Mouse (Mus musculus) C2C12 (cell line): ENCODE measurements at regions not wholly inside any gene's neighbourhood (a gene's known extent, or its start where the extent isn't known, plus 50 kb on each side); places are given as distances from the start of the nearest gene placed in this dataset.

ENCODE experiments used
- H3K27me3 ChIP-seq: one replicate; pipeline ENCODE4 v1.6.1; 2011; ENCODE audit not compliant: control insufficient read depth, insufficient read depth, insufficient read length
- H3K36me3 ChIP-seq: one replicate; pipeline ENCODE4 v1.6.1; 2011; ENCODE audit not compliant: control insufficient read depth, insufficient read depth
- H3K4me3 ChIP-seq: one replicate; pipeline ENCODE4 v1.5.1; 2011; ENCODE audit warnings: mild to moderate bottlenecking, control low read depth; ENCODE audit not compliant: poor library complexity, insufficient read depth, severe bottlenecking
- H3K79me2 ChIP-seq: one replicate; pipeline ENCODE4 v1.6.1; 2011; ENCODE audit not compliant: control insufficient read depth, insufficient read depth
- H3K79me3 ChIP-seq: one replicate; pipeline ENCODE4 v1.6.1; 2011; ENCODE audit warnings: low read depth, control low read depth
- H3ac ChIP-seq: one replicate; pipeline ENCODE3; 2011; ENCODE audit warnings: low read depth; ENCODE audit not compliant: control insufficient read depth, insufficient read length
- CEBPB ChIP-seq: IDR thresholded peaks from one replicate; pipeline ENCODE4 v1.6.1; 2011; ENCODE audit warnings: low read depth, mild to moderate bottlenecking, control low read depth, moderate library complexity
- CTCF ChIP-seq: IDR thresholded peaks from one replicate; pipeline ENCODE4 v1.5.1; 2011; ENCODE audit not compliant: control insufficient read depth, insufficient read depth, insufficient read length
- FOSL1 ChIP-seq: IDR thresholded peaks from one replicate; pipeline ENCODE4 v1.8.0; 2011; ENCODE audit warnings: mild to moderate bottlenecking, low read length; ENCODE audit not compliant: poor library complexity, insufficient read depth, severe bottlenecking
- MAX ChIP-seq: IDR thresholded peaks from one replicate; pipeline ENCODE4 v1.6.1; 2011; ENCODE audit warnings: mild to moderate bottlenecking, control low read depth
- MYOD1 ChIP-seq: IDR thresholded peaks from one replicate; pipeline ENCODE4 v1.6.1; 2011; ENCODE audit warnings: low read depth; ENCODE audit not compliant: control insufficient read depth, insufficient read length
- MYOG ChIP-seq: IDR thresholded peaks from one replicate; pipeline ENCODE4 v1.6.1; 2011; ENCODE audit not compliant: control insufficient read depth, insufficient read length; ENCODE audit errors: extremely low read depth
- USF1 ChIP-seq: IDR thresholded peaks from one replicate; pipeline ENCODE4 v1.6.1; 2011; ENCODE audit warnings: low read depth, mild to moderate bottlenecking, control low read depth, moderate library complexity

- no peak for TF ChIP-seq MYOD1
- TF ChIP-seq FOSL1: no peak
- no peak for TF ChIP-seq USF1
- no peak for TF ChIP-seq MAX
- no peak for TF ChIP-seq CTCF
- TF ChIP-seq CEBPB: no peak
- Histone ChIP-seq H3K36me3 (no peaks in the 10 kb centered on the region), H3K27me3 (no peaks in the 10 kb centered on the region), H3ac (no peak overlapping the region), H3K4me3 (no peak overlapping the region), H3K79me2 (no peaks in the 10 kb centered on the region), H3K79me3 (no peaks in the 10 kb centered on the region)
Observed at GRCm38 (mm10) chr5:148634919-148635356, 82.3 kb upstream of the Ubl3 start.

DNA sequence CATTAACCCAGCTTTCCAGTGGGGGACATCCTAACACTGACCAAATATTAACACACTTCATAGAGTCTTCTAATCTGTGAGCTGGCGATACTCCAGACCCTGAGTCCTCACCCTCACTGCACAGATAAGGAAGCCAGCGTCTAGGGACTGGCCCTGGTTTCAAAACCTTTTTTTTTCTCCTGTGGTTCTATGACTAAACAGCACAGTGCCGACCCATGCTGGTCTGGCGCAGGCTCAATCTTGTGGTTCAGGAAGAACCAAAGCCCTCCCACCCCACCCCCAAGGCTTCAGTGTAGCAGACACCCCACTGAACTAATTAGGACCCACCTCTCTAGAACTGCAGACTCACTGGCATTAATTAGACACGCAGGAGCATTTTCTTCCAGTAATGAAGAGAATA is 81.4 kb upstream of the Ubl3 start:
- Histone ChIP-seq H3K36me3 (no peaks in the 10 kb centered on the region), H3K79me3 (no peaks in the 10 kb centered on the region), H3K79me2 (no peaks in the 10 kb centered on the region), H3K27me3 (no peaks in the 10 kb centered on the region), H3ac (no peak overlapping the region), H3K4me3 (no peak overlapping the region)
- TF ChIP-seq MYOG (no peak), USF1 (no peak), CEBPB (no peak), FOSL1 (no peak), CTCF (no peak), MYOD1 (no peak), MAX (no peak)

DNA sequence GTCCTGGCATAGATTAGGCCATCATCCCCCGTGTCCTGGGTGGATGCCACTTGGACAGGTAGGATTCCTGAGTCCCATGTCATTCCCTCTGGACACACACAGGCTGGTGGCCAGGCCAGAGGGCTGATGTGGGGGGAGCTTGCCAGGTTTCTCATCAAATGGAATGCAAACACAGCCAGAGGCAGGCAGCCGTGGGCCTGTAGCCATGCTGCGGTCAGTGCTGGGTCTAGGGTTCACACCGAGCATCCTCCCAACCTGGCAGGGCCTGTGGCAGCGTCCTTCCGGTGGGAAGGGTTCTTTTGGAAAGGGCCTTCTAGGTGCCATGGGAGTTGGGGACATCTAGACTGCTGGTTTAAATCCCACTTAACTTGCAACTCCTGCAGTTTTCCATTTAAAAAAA is 80.7 kb upstream of the Ubl3 start:
- no peak overlapping the region for H3ac ChIP-seq

GRCm38 (mm10) chr5:148632516-148633170 is 80.1 kb upstream of the Ubl3 start:
- H3K36me3 ChIP-seq: no peaks in the 10 kb centered on the region
- no peaks in the 10 kb centered on the region for H3K79me2 ChIP-seq
- H3ac ChIP-seq: no peak overlapping the region
- no peak for TF ChIP-seq MYOD1
- TF ChIP-seq USF1: peak; percentile 56
- TF ChIP-seq CEBPB: no peak
- TF ChIP-seq MYOG: no peak
- H3K4me3 ChIP-seq: no peak overlapping the region
- no peaks in the 10 kb centered on the region for H3K27me3 ChIP-seq
- H3K79me3 ChIP-seq: no peaks in the 10 kb centered on the region

More for the DNA sequence above, 80.7 kb upstream of the Ubl3 start:
- Histone ChIP-seq H3K36me3 (no peaks in the 10 kb centered on the region), H3K79me3 (no peaks in the 10 kb centered on the region), H3K79me2 (no peaks in the 10 kb centered on the region), H3K27me3 (no peaks in the 10 kb centered on the region), H3K4me3 (no peak overlapping the region)
- TF ChIP-seq FOSL1 (no peak), CEBPB (no peak), USF1 (no peak), MYOD1 (no peak), MAX (no peak), CTCF (no peak), MYOG (no peak)

- no peaks in the 10 kb centered on the region for H3K36me3 ChIP-seq
- no peaks in the 10 kb centered on the region for H3K79me3 ChIP-seq
- H3K4me3 ChIP-seq: no peak overlapping the region
- TF ChIP-seq USF1 (no peak), CTCF (no peak), MYOD1 (no peak), MAX (no peak), CEBPB (no peak), MYOG (no peak), FOSL1 (no peak)
- H3K79me2 ChIP-seq: no peaks in the 10 kb centered on the region
- H3ac ChIP-seq: no peak overlapping the region
- no peaks in the 10 kb centered on the region for H3K27me3 ChIP-seq
Observed at GRCm38 (mm10) chr5:148631566-148631965, 79.0 kb upstream of the Ubl3 start.

- Histone ChIP-seq H3K36me3 (no peaks in the 10 kb centered on the region), H3K79me2 (no peaks in the 10 kb centered on the region), H3ac (no peak overlapping the region), H3K27me3 (no peaks in the 10 kb centered on the region), H3K79me3 (no peaks in the 10 kb centered on the region), H3K4me3 (no peak overlapping the region)
- TF ChIP-seq MYOD1 (no peak), MAX (no peak), MYOG (no peak), CEBPB (no peak), CTCF (no peak), FOSL1 (no peak), USF1 (no peak)
Observed at GRCm38 (mm10) chr5:148626014-148626413, 73.4 kb upstream of the Ubl3 start.
